Mouse (Mus musculus): ENCODE results near the gene Satb2.

DNA sequence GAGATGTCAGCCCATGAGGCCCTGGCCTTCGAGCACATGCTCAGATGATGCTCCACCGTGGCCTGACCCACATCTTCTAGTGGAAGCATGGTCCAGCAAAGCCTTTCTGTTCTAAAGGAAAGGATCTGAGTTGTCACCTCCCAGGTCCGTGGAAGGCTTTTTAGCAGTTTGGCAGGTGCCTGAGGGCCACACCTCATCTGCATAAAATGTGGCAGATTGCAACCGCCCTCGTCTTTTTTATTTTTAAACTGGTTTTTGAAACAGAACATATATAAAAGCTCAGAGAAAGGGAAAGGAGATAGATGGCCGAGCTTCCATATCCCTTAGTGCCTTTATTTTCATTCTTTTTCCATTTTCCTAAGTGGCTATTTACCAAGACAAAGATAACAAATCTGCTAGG is 64.2 kb downstream of the Satb2 start:
- no peak for TF ChIP-seq CTCF (IDR thresholded peaks at IDR 0.05; ENCODE audit: low read depth, low read length)
- no peak for TF ChIP-seq POLR2A (IDR thresholded peaks at IDR 0.05; ENCODE audit: borderline replicate concordance, low read depth, low read length)

All from bone marrow macrophage, adult 2 months (primary cell).